Mouse (Mus musculus): Measurements from ENCODE around the gene Nt5c2.

DNA sequence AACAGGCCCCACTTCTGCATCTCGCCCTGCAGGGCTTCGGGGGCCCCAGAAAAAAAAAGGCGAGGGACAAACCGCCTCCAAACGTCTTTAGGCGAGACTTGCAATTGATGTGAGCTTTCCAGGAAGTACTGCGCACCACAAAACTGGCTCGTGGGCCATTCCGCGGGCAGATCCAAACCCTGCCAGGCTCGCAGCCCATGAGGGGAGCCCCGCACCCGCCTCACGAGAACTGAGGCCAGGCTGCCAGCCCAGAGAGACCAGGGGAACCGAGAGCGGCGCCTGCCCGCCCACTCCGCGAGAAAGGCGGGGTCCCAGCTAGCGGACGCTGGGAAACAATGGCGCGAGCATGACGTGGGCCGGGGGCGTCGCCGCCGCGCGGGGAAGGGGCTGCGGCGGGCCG is 53.3 kb downstream of the Nt5c2 start:
- TF ChIP-seq EP300 (IDR thresholded peaks at IDR 0.05) = no peak
- no peak for TF ChIP-seq CTCF (IDR thresholded peaks at IDR 0.05)

Data from lung, postnatal 0 days (tissue).